Mouse (Mus musculus): ENCODE measurements at regions not wholly inside any gene's neighbourhood (a gene's known extent, or its start where the extent isn't known, plus 50 kb on each side); places are given as distances from the start of the nearest gene placed in this dataset.

- TF ChIP-seq CTCF (IDR thresholded peaks at IDR 0.05; ENCODE audit: control insufficient read depth, insufficient read depth, low read length), result no peak
- TF ChIP-seq POLR2A (IDR thresholded peaks at IDR 0.05; ENCODE audit: borderline replicate concordance, control insufficient read depth, low read depth, low read length), result no peak
Observed at GRCm38 (mm10) chr19:54311289-54311688, 267.3 kb downstream of the Adra2a start.
